Mouse (Mus musculus) G1E (cell line): ENCODE measurements around the gene Slc23a2.

Source experiments
- CTCF ChIP-seq: IDR thresholded peaks from 2 replicates; pipeline ENCODE4 v1.5.1; 2012; ENCODE audit warnings: low read depth, low read length, inconsistent platforms, mixed read lengths
- GATA1 ChIP-seq: IDR thresholded peaks from 2 replicates; pipeline ENCODE4 v1.6.1; 2012; ENCODE audit warnings: borderline replicate concordance, low read length, inconsistent platforms, mixed read lengths
- TAL1 ChIP-seq: conservative IDR thresholded peaks from 2 replicates; pipeline ENCODE4 v1.6.1; 2012; ENCODE audit warnings: low read depth, low read length, inconsistent platforms, mixed read lengths

DNA sequence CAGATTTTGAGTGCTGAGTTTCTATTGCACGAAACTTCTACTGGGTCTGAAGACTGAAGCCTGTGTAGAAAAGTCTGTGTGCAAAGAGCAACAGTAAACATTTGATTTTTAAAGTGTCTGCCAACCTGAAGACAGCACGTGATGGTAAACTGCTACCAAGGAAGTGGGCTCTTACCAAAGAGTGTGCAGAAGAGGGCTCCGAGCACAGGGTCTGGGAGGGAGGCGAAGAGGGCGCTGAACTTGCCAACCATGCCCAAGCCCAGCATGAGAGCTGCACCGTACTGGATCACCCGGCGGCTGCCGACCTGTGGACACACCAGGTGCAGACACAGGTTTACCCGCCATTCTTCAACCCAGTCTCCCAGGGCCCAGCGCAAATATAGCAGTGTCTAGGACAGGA, 83.0 kb downstream of the Slc23a2 start:
- TF ChIP-seq CTCF: no peak
- no peak for TF ChIP-seq GATA1
- TF ChIP-seq TAL1: no peak
